Mouse (Mus musculus) testis, adult 2 months (tissue): Measurements from ENCODE around the gene Cdv3.

Source experiments
- CTCF ChIP-seq: fragments of 200-500 bp; IDR thresholded peaks from 2 replicates; pipeline ENCODE4 v1.5.1; 2012; ENCODE audit warnings: low read depth, mild to moderate bottlenecking, inconsistent platforms, low read length, moderate library complexity; ENCODE audit not compliant: control insufficient read depth, insufficient read depth, insufficient replicate concordance
- POLR2A ChIP-seq: fragments of 200-500 bp; IDR thresholded peaks from 2 replicates; pipeline ENCODE4 v1.6.1; 2012; ENCODE audit warnings: low read depth, mild to moderate bottlenecking, inconsistent platforms, low read length, moderate library complexity; ENCODE audit not compliant: control insufficient read depth

DNA sequence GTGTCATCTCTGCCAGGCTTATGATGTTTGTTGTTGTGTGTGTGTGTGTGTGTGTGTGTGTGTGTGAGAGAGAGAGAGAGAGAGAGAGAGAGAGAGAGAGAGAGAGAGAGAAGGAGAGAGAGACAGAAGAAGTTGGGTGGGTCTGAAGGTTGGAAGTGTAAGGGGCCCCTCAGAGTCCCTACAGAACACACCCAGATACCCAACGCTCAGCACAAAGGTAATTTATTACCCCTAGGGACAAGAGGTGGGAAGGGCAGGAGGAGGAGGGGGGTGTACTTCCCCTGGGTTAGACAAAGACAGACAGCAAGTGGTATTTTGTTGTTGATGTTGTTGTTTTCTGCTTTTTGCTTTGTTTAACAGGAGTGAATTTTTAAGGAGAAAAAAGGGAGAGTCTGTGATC is 20.0 kb upstream of the Cdv3 start:
- TF ChIP-seq CTCF (no peak), POLR2A (no peak)
